Mouse (Mus musculus) midbrain, embryonic 13.5 days (tissue): ENCODE measurements around the gene Slco4a1. TPM values are rescaled to one million over a fixed set of nuclear protein-coding genes. Genes with fewer than 3 reads are reported as not detected.

Experiments used
- ATAC-seq: fragments of 200-750 bp; cut with Nextera tagmentation; 2 replicates; pipeline ENCODE4 v1.8.0; 2017; ENCODE audit warnings: mild to moderate bottlenecking, moderate TSS enrichment, moderate library complexity
- H3K27ac ChIP-seq: fragments of 300-500 bp; sonication (generic); 2 replicates; pipeline ENCODE4 v1.5.1; 2015; ENCODE audit warnings: inconsistent platforms, mild to moderate bottlenecking, moderate library complexity
- H3K27me3 ChIP-seq: fragments of 300-500 bp; sonication (generic); 2 replicates; pipeline ENCODE4 v1.6.1; 2015; ENCODE audit warnings: mild to moderate bottlenecking, inconsistent platforms
- H3K36me3 ChIP-seq: fragments of 300-500 bp; sonication (generic); 2 replicates; pipeline ENCODE4 v1.6.1; 2015; ENCODE audit warnings: mild to moderate bottlenecking, inconsistent platforms
- H3K4me1 ChIP-seq: fragments of 300-500 bp; sonication (generic); replicated peaks from 2 replicates; pipeline ENCODE4 v1.6.1; 2015; ENCODE audit warnings: inconsistent platforms
- H3K4me2 ChIP-seq: fragments of 300-500 bp; sonication (generic); replicated peaks from 2 replicates; pipeline ENCODE4 v1.6.1; 2015; ENCODE audit warnings: moderate library complexity, mild to moderate bottlenecking, inconsistent platforms
- H3K4me3 ChIP-seq: fragments of 300-500 bp; sonication (generic); replicated peaks from 2 replicates; pipeline ENCODE4 v1.5.1; 2015; ENCODE audit warnings: mild to moderate bottlenecking, inconsistent platforms
- H3K9ac ChIP-seq: fragments of 300-500 bp; sonication (generic); replicated peaks from 2 replicates; pipeline ENCODE4 v1.6.1; 2015; ENCODE audit warnings: mild to moderate bottlenecking, inconsistent platforms
- H3K9me3 ChIP-seq: fragments of 300-500 bp; sonication (generic); 2 replicates; pipeline ENCODE4 v1.6.1; 2016; ENCODE audit warnings: mild to moderate bottlenecking, inconsistent platforms
- WGBS: fragments of 180-500 bp; shearing (Covaris S2); methylation state at CpG from one replicate; pipeline ENCODE4 v1.1.7; 2015; 5-methylcytosine and 5-hydroxymethylcytosine counted together
- polyA plus RNA-seq: library from polyadenylated mRNA; unstranded; fragments of >200 nt; fragmentation: Nextera tagmentation; extraction: Ambion mirVana; gene quantifications from 2 replicates; pipeline ENCODE4 v1.2.1, GENCODE M21; 2015

Gene Slco4a1
- polyA plus RNA-seq, 1 experiment from 2014 or later, result 1.6 TPM

DNA sequence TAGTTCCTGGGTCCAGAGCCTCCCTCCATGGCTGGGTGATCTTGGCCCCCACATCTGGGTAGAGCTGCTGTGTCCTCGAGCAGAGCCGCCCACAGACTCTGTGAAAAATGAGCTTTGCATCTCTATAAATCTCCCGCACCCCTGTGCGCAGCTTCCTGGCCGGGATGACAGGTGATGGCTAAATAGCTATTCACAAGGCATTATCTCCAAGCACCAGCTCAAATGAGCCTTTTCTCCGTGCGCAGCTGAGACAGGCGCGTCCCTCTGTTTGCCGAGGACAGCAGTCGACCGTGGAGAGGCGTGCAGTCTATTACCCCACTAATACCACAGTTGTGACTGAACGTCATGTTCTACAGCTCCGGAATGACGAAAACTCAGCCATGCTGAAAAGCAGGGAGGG, 26.2 kb downstream of the Slco4a1 start:
- H3K4me1 ChIP-seq, result peaks cover 39% of the 10 kb centered on the region
- peak overlapping the region; percentile 38 for H3K4me2 ChIP-seq
- WGBS, result 4% methylated on average over 16 of the region's 16 CpGs
- peak overlapping the region; percentile 69 for H3K27ac ChIP-seq
- 0 out of 2 replicates have a peak overlapping the region, but pooled peaks have one; percentile 0 for H3K4me3 ChIP-seq
- no peaks in the 10 kb centered on the region for H3K36me3 ChIP-seq
- peak; percentile 80 for ATAC-seq
- 0 out of 2 replicates have a peak overlapping the region, but pooled peaks have one; percentile 20 for H3K9ac ChIP-seq
- H3K9me3 ChIP-seq, result no peaks in the 10 kb centered on the region
- H3K27me3 ChIP-seq, result peaks cover 55% of the 10 kb centered on the region

DNA sequence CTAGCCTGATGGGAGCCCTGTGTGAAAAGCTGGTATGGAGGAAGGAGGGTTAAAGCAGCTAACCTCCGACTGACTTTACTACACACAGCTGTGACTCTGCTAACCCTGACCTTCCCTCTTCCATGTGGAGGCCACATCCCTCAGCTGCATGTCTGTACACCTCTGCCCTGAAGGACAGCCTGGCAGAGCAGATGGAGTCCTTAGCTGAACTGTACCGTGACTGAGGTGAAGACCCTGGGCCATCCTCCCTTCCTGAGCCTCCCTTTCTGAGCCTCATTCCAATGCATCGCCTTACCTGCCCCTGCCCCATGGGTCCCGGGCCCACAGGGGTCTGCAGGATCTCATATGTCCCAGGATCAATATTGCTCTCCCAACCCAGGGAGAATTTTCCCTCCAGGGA, 28.8 kb downstream of the Slco4a1 start:
- Histone ChIP-seq H3K27ac (peak overlapping the region; percentile 68), H3K9me3 (no peaks in the 10 kb centered on the region)
- 55% methylated on average over 4 of the region's 4 CpGs for WGBS

DNA sequence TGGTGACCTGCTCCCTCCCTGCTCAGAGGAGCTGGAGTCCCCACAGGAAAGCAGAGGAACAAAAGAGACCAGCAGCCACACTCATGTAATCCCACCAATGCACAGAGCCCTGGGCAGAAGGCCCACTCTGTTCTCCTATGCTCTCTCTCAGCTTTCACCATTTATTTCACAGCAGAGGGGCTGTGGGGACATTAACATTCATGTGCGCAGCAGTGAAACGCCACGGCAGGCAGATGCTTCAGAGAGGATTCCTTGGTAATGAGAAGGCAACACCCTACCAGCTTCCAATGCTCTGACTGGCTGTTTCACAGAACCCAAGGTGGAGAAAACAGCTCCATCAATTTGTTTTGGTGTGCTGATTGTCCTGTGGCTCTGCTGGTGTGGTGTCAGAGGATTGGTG, 29.3 kb downstream of the Slco4a1 start:
- no peak overlapping the region; the same call in 1 of the 2 replicates for H3K4me2 ChIP-seq
- H3K36me3 ChIP-seq, result no peaks in the 10 kb centered on the region
- H3K4me1 ChIP-seq, result peaks cover 57% of the 10 kb centered on the region
- peaks cover 30% of the 10 kb centered on the region for H3K27me3 ChIP-seq
- WGBS, result 21% methylated on average over 3 of the region's 3 CpGs
- H3K4me3 ChIP-seq, result no peak overlapping the region
- no peak overlapping the region for H3K9ac ChIP-seq
- ATAC-seq, result no peak
- H3K9me3 ChIP-seq, result no peaks in the 10 kb centered on the region
- H3K27ac ChIP-seq, result peak overlapping the region; percentile 68

More for the DNA sequence above, 28.8 kb downstream of the Slco4a1 start:
- peaks cover 57% of the 10 kb centered on the region for H3K4me1 ChIP-seq
- no peaks in the 10 kb centered on the region for H3K36me3 ChIP-seq
- peaks cover 31% of the 10 kb centered on the region for H3K27me3 ChIP-seq
- no peak for ATAC-seq
- no peak overlapping the region for H3K4me3 ChIP-seq
- H3K9ac ChIP-seq, result no peak overlapping the region
- no peak overlapping the region; the same call in 1 of the 2 replicates for H3K4me2 ChIP-seq

DNA sequence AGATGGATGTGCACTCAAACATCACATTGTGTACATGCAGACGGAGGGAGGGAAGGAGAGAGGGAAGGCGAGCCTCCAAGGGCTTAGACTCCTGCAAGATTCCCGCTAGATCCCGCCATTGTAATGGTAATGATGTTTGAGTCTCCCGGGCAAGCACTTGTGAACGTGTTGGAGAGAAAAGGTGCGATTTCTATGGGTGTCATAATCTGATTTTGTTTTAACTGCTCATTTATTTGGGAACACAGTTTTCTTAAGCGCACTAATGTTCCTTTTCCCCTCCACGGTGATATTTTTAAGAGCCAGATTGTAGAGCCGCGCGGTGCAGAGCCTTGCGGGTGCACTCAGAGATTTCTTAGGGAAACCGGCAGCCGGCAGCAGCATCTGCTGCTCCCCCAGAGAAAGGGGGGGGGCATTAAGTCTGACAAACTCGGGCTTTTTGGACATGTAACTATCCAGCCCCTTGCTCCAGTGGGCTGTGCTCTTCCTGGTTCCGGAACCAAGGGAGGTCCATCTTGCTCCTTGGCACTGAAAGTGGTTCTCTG, 32.2 kb downstream of the Slco4a1 start:
- H3K36me3 ChIP-seq, result no peaks in the 10 kb centered on the region
- H3K4me1 ChIP-seq, result peaks cover 33% of the 10 kb centered on the region
- no peaks in the 10 kb centered on the region for H3K9me3 ChIP-seq
- peaks cover 29% of the 10 kb centered on the region for H3K27me3 ChIP-seq
- 2% methylated on average over 17 of the region's 17 CpGs for WGBS
- ATAC-seq, result peak; percentile 74
- H3K9ac ChIP-seq, result peak overlapping the region; percentile 36; the same call in 1 of the 2 replicates
- peak overlapping the region; percentile 48 for H3K4me2 ChIP-seq
- peak overlapping the region; percentile 42 for H3K27ac ChIP-seq
- peak overlapping the region; percentile 18 for H3K4me3 ChIP-seq

DNA sequence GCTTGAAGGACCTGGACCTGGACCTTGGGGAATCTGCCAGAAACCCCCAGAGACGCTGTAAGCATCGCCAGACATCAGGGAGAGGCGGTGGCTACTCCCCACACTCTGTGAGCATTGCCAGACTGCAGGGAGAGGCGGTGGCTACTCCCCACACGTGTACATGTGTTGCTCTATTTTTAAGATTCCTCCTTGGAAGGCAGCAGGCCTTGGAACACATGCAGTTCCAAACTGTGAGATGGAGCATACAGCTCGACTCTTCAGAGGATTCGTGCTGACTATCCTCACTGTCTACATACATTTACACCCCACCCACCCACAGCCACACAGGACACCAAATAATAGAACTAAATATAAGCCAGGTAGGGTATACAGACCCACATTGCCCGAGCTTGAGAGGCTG, 39.9 kb downstream of the Slco4a1 start:
- Histone ChIP-seq H3K4me3 (no peak overlapping the region), H3K4me2 (no peak overlapping the region), H3K9ac (no peak overlapping the region), H3K9me3 (no peaks in the 10 kb centered on the region), H3K27me3 (peaks cover 60% of the 10 kb centered on the region), H3K4me1 (peaks cover 22% of the 10 kb centered on the region), H3K36me3 (no peaks in the 10 kb centered on the region), H3K27ac (no peak overlapping the region)
- ATAC-seq, result no peak
- 83% methylated on average over 8 of the region's 8 CpGs for WGBS

DNA sequence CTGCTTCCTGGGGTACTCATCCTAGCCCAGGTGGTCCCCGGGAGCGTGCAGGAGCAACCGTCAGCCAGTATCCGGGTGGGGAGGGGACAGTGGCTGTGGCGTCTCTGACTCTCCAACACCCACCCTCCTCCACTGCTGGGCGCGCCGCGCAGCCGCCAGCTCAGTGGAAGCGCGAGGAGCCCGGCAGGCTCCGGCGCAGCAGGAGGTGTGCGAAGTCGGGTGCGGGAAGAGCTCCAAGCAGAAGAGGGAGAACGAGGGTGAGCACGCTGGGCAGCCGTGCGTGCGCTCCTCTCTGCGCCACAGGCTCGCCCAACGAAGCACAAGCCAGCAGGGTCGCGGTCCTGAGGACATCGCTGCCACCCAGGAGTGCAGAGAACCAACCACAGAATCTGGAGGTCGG, 43.7 kb downstream of the Slco4a1 start, which contains the start of gene Ntsr1:
Gene Ntsr1 (plus strand): TSS at position 236 of the 400 bp plus-strand sequence.
- peak within 1 kb of the TSS; percentile 57 for H3K4me2 ChIP-seq
- H3K9me3 ChIP-seq, result no peaks in the 10 kb centered on the region
- peak; percentile 46; the same call in 1 of the 2 replicates for ATAC-seq
- peaks cover 82% of the 10 kb centered on the region for H3K27me3 ChIP-seq
- no peak within 1 kb of the TSS for H3K27ac ChIP-seq
- H3K36me3 ChIP-seq, result no peaks in the 10 kb centered on the region
- WGBS, result 1% methylated on average over 30 of the region's 30 CpGs
- peaks cover 27% of the 10 kb centered on the region for H3K4me1 ChIP-seq
- H3K9ac ChIP-seq, result peak within 1 kb of the TSS; percentile 58
- peak within 1 kb of the TSS; percentile 36 for H3K4me3 ChIP-seq

DNA sequence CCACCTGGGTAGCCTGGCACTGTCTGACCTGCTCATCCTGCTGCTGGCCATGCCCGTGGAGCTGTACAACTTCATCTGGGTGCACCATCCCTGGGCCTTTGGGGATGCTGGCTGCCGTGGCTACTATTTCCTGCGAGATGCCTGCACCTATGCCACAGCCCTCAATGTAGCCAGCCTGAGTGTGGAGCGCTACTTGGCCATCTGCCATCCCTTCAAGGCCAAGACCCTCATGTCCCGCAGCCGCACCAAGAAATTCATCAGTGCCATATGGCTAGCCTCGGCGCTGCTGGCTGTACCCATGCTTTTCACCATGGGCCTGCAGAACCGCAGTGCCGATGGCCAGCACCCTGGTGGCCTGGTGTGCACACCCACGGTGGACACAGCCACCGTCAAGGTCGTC, 44.7 kb downstream of the Slco4a1 start:
- H3K27ac ChIP-seq, result no peak overlapping the region
- peak overlapping the region; percentile 57; the same call in 1 of the 2 replicates for H3K4me2 ChIP-seq
- no peaks in the 10 kb centered on the region for H3K9me3 ChIP-seq
- no peak for ATAC-seq
- no peak overlapping the region; the same call in 1 of the 2 replicates for H3K4me3 ChIP-seq
- H3K36me3 ChIP-seq, result no peaks in the 10 kb centered on the region
- 50% methylated on average over 13 of the region's 13 CpGs for WGBS
- peaks cover 86% of the 10 kb centered on the region for H3K27me3 ChIP-seq
- peaks cover 27% of the 10 kb centered on the region for H3K4me1 ChIP-seq
- no peak overlapping the region for H3K9ac ChIP-seq

DNA sequence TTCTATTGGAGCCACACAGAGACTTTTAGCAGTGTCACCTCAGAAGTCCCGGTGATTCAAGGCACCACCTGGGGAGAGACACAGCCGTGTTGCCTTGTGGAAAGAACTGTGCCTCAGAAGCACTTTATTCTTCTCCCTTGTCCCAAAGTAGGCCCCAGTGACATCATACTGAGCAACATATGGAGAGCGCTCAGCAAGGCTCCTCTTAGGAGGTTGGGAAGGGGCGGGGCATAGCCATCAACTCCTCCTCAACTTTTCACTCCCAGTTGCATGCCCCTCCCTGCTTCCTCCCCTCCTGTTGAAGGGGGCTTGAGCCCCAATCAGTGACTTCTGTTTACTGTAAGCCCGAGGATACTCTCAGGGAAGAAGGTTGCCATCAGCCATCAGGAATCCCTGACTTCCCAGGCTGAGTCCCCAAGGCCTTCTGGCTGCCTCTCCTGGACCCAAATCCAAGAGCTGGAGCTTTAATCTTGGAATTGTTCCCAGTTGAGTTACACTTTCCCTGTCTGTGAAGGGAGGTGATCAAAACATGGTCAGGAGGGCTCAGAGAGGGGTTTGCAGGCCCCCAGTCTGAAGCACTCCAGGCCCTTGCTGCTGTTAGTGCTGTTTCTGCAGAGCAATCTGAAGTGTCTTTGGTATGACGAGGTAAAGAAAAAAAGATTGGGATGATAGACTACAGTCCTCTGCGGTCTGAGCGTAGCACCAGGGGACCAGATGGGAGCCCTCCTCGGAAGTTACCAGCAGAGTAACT, 45.3 kb downstream of the Slco4a1 start:
- Histone ChIP-seq H3K4me1 (peaks cover 30% of the 10 kb centered on the region), H3K27ac (no peak overlapping the region), H3K4me2 (0 out of 2 replicates have a peak overlapping the region, but pooled peaks have one; percentile 57), H3K27me3 (peaks cover 91% of the 10 kb centered on the region), H3K9ac (no peak overlapping the region), H3K36me3 (no peaks in the 10 kb centered on the region), H3K4me3 (no peak overlapping the region), H3K9me3 (no peaks in the 10 kb centered on the region)
- no peak for ATAC-seq
- WGBS, result 44% methylated on average over 9 of the region's 9 CpGs

DNA sequence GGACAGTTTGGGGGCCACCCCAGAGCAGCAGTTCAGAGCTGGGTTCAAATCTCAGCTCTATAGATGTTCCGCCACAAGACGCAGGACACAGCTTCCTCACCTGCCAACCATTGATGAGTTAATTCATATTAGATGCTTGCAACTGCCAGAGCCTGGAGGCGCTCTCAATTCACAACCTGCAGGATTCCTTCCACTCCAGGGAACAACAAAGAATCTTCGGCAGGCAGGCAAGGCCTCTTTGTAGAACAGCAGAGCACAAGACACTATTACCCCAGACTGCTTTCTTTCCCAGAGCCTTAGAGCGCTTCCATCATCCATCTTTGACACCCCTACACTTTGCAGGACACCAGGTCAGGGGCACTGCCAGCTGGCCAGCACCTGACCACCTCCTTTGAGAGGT, 50.2 kb downstream of the Slco4a1 start:
- H3K27me3 ChIP-seq, result peaks cover 82% of the 10 kb centered on the region
- 30% methylated on average over 5 of the region's 5 CpGs for WGBS
- H3K9ac ChIP-seq, result no peak overlapping the region
- H3K4me2 ChIP-seq, result no peak overlapping the region
- H3K27ac ChIP-seq, result no peak overlapping the region
- H3K36me3 ChIP-seq, result no peaks in the 10 kb centered on the region
- H3K4me1 ChIP-seq, result peaks cover 28% of the 10 kb centered on the region
- no peaks in the 10 kb centered on the region for H3K9me3 ChIP-seq
- ATAC-seq, result 0 out of 2 replicates have a peak, but pooled peaks have one; percentile 16
- H3K4me3 ChIP-seq, result no peak overlapping the region

DNA sequence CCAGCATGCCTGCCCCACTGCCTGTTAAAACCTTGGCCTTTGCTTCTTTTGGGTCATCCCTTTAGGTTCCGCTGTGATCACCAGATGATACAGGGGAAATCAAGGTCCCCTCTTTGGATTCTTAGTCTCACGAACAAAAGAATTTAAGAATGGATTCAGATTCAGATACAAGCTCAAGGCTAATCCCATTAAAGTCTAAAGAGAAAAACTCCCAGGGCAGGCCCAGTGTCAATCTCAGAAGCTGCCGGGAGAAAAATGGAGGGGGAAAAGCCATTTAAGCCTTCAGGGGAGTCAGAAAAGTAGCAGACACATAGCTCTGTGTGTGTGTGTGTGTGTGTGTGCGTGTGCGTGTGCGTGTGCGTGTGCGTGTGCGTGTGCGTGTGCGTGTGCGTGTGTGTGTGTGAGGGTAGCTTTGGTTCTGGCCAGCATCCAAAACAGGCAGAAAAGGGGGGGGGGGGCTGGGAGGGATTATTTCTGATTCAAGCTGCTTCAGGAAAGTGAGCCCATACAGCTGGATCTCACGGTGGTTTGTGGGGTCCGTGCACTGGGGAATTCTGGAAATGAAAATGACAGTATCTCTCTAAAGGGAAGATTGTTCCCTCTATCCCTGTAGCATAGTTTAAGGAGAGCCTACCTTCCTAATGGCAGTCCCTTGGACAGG, 52.5 kb downstream of the Slco4a1 start:
- peaks cover 31% of the 10 kb centered on the region for H3K4me1 ChIP-seq
- no peaks in the 10 kb centered on the region for H3K36me3 ChIP-seq
- H3K27me3 ChIP-seq, result peaks cover 82% of the 10 kb centered on the region
- H3K27ac ChIP-seq, result peak overlapping the region; percentile 67
- no peak overlapping the region for H3K4me2 ChIP-seq
- H3K9ac ChIP-seq, result no peak overlapping the region
- H3K9me3 ChIP-seq, result no peaks in the 10 kb centered on the region
- peak; percentile 24 for ATAC-seq
- 38% methylated on average over 14 of the region's 14 CpGs for WGBS
- no peak overlapping the region for H3K4me3 ChIP-seq

DNA sequence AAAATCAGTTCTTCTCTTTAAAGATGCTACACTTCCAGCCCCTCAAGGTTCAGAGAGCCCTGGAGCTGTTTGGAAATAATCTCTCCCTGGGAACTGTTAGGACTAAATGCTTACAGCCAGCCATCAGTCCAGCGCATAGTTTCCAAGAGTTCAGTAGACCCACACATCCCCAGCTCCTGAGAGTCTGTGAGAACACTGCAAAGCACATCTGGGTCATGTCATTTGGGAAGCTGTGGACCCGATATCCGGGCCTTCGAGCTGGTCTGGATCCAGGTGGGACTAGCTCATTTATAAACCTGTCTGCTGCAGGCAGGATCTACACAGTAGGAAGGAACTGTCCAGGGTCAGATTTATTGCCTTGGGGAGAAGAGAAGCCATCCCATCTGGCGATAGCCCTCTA, 54.8 kb downstream of the Slco4a1 start:
- H3K36me3 ChIP-seq, result no peaks in the 10 kb centered on the region
- no peak overlapping the region for H3K27ac ChIP-seq
- WGBS, result 88% methylated on average over 5 of the region's 5 CpGs
- no peak overlapping the region for H3K4me2 ChIP-seq
- H3K9ac ChIP-seq, result no peak overlapping the region
- H3K4me1 ChIP-seq, result peaks cover 31% of the 10 kb centered on the region
- H3K9me3 ChIP-seq, result no peaks in the 10 kb centered on the region
- ATAC-seq, result no peak
- H3K4me3 ChIP-seq, result no peak overlapping the region
- peaks cover 85% of the 10 kb centered on the region for H3K27me3 ChIP-seq
